Mouse (Mus musculus): ENCODE results near the gene Tor1b. TPM values are rescaled to one million over a fixed set of nuclear protein-coding genes. Genes with fewer than 3 reads are reported as not detected.

Gene Tor1b
- polyA plus RNA-seq, 1 experiment from 2014 or later: 38.6 TPM

DNA sequence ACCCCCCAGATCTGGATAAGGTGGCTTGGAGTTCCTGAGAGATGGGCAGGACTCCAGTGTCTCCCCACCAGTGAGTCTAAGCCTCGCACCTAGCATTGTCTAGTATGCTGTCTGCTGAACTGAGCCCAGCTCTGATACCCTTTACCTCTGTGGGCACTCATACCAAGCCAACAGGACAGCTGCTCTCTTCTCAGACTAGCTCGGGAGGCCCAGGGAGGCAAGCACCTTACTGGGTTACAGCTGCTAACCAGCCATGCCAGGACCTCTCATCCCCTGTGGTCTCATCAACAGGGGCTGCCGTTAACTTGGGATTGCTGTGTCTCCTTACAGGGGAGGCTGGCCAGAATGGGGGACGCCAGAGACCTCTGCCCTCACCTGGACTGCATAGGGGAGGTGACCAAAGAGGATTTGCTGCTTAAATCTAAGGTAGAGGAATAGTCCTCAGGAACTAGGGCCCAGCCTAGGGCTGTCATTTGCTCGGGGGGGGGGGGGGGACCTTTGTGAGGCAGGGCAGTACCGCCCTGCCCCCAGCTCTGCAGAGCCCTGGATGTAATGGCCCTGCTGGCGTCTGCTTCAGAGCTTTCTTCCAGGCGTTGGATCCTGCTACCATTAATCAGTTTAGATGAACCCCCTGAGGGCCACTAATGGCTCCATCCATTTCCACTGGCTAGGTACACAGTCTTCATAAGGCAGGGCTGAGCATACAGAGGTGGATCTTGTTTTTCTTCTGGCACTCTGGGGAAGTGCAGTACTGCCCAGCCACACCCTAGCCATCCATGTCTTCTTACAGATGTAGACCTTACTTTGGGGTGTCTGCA, 45.9 kb downstream of the Tor1b start:
- no peaks in the 10 kb centered on the region for H3K9me3 ChIP-seq
- ATAC-seq (ENCODE audit: borderline replicate concordance, extremely low read depth, low FRiP score, low TSS enrichment): no peak
- H3K27ac ChIP-seq: no peak overlapping the region
- no peak overlapping the region for H3K9ac ChIP-seq
- 63% methylated on average over 8 of the region's 8 CpGs for WGBS
- no peak overlapping the region for H3K4me2 ChIP-seq
- no peak overlapping the region for H3K4me3 ChIP-seq
- H3K4me1 ChIP-seq: no peaks in the 10 kb centered on the region
- no peaks in the 10 kb centered on the region for H3K36me3 ChIP-seq
- H3K27me3 ChIP-seq: no peaks in the 10 kb centered on the region

DNA sequence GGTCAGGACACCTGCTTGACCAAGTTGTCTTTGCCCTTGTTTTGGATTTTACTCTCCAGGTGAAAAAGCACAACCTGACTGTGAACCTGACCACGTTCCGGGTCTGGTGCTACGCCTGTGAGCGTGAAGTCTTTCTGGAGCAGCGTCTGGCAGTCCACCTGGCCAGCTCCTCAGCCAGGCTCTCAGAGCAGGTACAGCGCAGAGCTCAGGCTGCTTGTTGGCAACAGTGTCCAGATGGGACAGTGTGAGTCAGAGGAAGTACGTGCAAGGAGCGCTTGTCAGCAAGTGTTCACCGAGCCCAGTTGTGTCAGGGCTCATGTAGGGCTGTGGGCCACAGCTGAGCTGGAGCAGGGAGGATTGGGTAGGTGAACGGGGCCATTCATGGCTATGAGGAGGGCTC, 50.1 kb downstream of the Tor1b start:
- H3K4me2 ChIP-seq: no peak overlapping the region
- 92% methylated on average over 10 of the region's 10 CpGs for WGBS
- H3K9ac ChIP-seq: no peak overlapping the region
- ATAC-seq (ENCODE audit: borderline replicate concordance, extremely low read depth, low FRiP score, low TSS enrichment): no peak
- H3K36me3 ChIP-seq: no peaks in the 10 kb centered on the region
- H3K27ac ChIP-seq: no peak overlapping the region
- no peak overlapping the region for H3K4me3 ChIP-seq
- H3K4me1 ChIP-seq: no peaks in the 10 kb centered on the region; the same call in 1 of the 2 replicates
- H3K27me3 ChIP-seq: no peaks in the 10 kb centered on the region
- H3K9me3 ChIP-seq: no peaks in the 10 kb centered on the region

DNA sequence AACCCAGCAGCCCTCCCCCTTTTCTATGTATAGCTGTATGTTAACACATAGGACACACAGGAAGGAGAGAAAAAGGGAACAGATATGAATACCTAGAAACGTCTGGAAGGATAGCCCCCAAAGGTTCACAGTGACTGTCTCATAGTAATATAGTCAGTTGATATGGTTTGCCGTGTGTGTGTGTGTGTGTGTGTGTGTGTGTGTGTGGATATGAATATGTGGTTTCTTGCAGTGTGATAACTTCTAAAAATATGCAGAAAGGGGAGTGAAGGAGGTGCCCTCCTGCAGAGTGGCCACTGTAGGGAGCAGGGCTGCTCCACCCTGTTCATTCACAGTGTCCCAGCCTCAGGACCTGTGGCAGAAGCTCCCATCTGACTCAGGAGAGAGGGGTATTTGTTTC, 52.7 kb downstream of the Tor1b start:
- Histone ChIP-seq H3K4me3 (no peak overlapping the region), H3K9ac (no peak overlapping the region), H3K27ac (no peak overlapping the region), H3K4me1 (no peaks in the 10 kb centered on the region; the same call in 1 of the 2 replicates), H3K9me3 (no peaks in the 10 kb centered on the region), H3K36me3 (0 out of 2 replicates have a peak, but pooled peaks cover 4% of the 10 kb centered on the region), H3K27me3 (no peaks in the 10 kb centered on the region), H3K4me2 (no peak overlapping the region)
- no peak for ATAC-seq (ENCODE audit: borderline replicate concordance, extremely low read depth, low FRiP score, low TSS enrichment)
- 67% methylated on average over 2 of the region's 2 CpGs for WGBS

DNA sequence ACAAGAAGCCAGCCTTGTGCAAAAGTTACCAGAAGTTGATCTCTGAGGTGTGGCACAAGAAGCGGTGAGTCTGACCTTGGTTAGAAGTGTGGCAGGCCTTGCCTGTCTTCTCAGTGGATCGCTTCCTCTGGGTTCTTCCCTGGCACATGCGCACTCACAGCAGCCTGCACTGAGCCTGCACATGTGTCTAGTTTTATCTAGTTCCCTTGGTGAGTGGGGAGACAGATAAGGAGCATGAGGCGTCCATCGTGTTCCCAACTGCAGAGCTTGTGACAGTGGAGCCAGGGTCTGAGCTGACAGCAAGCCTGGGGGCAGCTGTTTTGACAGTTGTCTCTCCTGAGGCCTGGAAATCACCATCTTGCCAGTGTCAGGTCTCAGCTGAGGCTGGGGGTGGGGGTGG, 53.7 kb downstream of the Tor1b start:
- H3K36me3 ChIP-seq: 0 out of 2 replicates have a peak, but pooled peaks cover 4% of the 10 kb centered on the region

DNA sequence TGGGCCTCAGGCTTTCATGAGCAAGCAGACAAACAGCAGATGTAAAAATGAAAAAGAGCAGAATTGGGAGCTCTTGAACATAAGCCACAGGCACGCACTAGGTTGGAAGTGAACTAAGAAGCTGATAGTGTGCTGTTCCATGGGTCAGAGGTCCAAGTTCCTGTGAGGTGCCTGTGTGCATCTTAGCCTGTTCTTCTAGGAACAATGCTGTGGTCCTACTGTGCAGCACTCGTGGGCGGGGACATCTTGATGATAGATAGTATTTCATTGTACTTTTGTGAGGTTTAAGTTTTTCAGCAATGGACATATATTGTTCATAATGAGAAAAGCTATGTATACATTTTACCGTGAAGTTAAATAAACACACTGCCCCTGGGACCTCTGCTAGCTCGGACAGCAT, 54.4 kb downstream of the Tor1b start:
- no peak overlapping the region for H3K9ac ChIP-seq
- ATAC-seq (ENCODE audit: borderline replicate concordance, extremely low read depth, low FRiP score, low TSS enrichment): no peak
- no peaks in the 10 kb centered on the region for H3K27me3 ChIP-seq
- H3K4me3 ChIP-seq: no peak overlapping the region
- H3K27ac ChIP-seq: no peak overlapping the region
- H3K4me2 ChIP-seq: no peak overlapping the region
- 0 out of 2 replicates have a peak, but pooled peaks cover 4% of the 10 kb centered on the region for H3K36me3 ChIP-seq
- no peaks in the 10 kb centered on the region; the same call in 1 of the 2 replicates for H3K4me1 ChIP-seq
- H3K9me3 ChIP-seq: no peaks in the 10 kb centered on the region
- 63% methylated on average over 5 of the region's 5 CpGs for WGBS

More for the DNA sequence above, 53.7 kb downstream of the Tor1b start:
- no peak for ATAC-seq (ENCODE audit: borderline replicate concordance, extremely low read depth, low FRiP score, low TSS enrichment)
- Histone ChIP-seq H3K4me1 (no peaks in the 10 kb centered on the region; the same call in 1 of the 2 replicates), H3K9me3 (no peaks in the 10 kb centered on the region), H3K27ac (no peak overlapping the region; the same call in 1 of the 2 replicates), H3K4me2 (no peak overlapping the region), H3K4me3 (no peak overlapping the region), H3K9ac (no peak overlapping the region), H3K27me3 (no peaks in the 10 kb centered on the region)
- 55% methylated on average over 5 of the region's 5 CpGs for WGBS

Other genes starting within 250 kb of the Tor1b start
- gene 1700001O22Rik, start 149.3 kb upstream of the Tor1b start, polyA plus RNA-seq (2015; fragmentation: Nextera tagmentation; extraction: Ambion mirVana): 4.7 and 6.0 TPM in 2 replicates
- 82.9 and 87.2 TPM in 2 replicates for gene Ntmt1, start 145.1 kb upstream of the Tor1b start, polyA plus RNA-seq (2015; fragmentation: Nextera tagmentation; extraction: Ambion mirVana)
- 31.8 and 34.0 TPM in 2 replicates for gene Asb6, start 122.6 kb upstream of the Tor1b start, polyA plus RNA-seq (2015; fragmentation: Nextera tagmentation; extraction: Ambion mirVana)
- 9.7 and 12.5 TPM in 2 replicates for gene Prrx2, start 118.0 kb upstream of the Tor1b start, polyA plus RNA-seq (2015; fragmentation: Nextera tagmentation; extraction: Ambion mirVana)
- 19.3 and 24.1 TPM in 2 replicates for gene Ptges, start 23.1 kb upstream of the Tor1b start, polyA plus RNA-seq (2015; fragmentation: Nextera tagmentation; extraction: Ambion mirVana)
- 79.3 and 79.4 TPM in 2 replicates for gene Tor1a, start 15.0 kb downstream of the Tor1b start, polyA plus RNA-seq (2015; fragmentation: Nextera tagmentation; extraction: Ambion mirVana)
- 55.6 and 56.9 TPM in 2 replicates for gene BC005624, start 29.2 kb downstream of the Tor1b start, polyA plus RNA-seq (2015; fragmentation: Nextera tagmentation; extraction: Ambion mirVana)
- 14.8 and 16.6 TPM in 2 replicates for gene Usp20, start 29.3 kb downstream of the Tor1b start, polyA plus RNA-seq (2015; fragmentation: Nextera tagmentation; extraction: Ambion mirVana)
- gene Fnbp1, start 189.0 kb downstream of the Tor1b start, polyA plus RNA-seq (2015; fragmentation: Nextera tagmentation; extraction: Ambion mirVana): 14.2 and 17.7 TPM in 2 replicates
- 32.3 and 33.3 TPM in 2 replicates for gene Gpr107, start 199.4 kb downstream of the Tor1b start, polyA plus RNA-seq (2015; fragmentation: Nextera tagmentation; extraction: Ambion mirVana)